Mouse (Mus musculus) ES-Bruce4 (cell line): ENCODE measurements around the gene Pdzd2.

Experiments
- CTCF ChIP-seq: IDR thresholded peaks from one replicate; pipeline ENCODE4 v1.8.1; 2011; ENCODE audit warnings: low read depth, low read length
- EP300 ChIP-seq: IDR thresholded peaks from 2 replicates; pipeline ENCODE4 v1.6.1; 2011; ENCODE audit warnings: low read depth, low read length; ENCODE audit not compliant: insufficient read depth
- POLR2A ChIP-seq: IDR thresholded peaks from one replicate; pipeline ENCODE4 v1.8.1; 2011; ENCODE audit warnings: low read length; ENCODE audit not compliant: insufficient read depth

DNA sequence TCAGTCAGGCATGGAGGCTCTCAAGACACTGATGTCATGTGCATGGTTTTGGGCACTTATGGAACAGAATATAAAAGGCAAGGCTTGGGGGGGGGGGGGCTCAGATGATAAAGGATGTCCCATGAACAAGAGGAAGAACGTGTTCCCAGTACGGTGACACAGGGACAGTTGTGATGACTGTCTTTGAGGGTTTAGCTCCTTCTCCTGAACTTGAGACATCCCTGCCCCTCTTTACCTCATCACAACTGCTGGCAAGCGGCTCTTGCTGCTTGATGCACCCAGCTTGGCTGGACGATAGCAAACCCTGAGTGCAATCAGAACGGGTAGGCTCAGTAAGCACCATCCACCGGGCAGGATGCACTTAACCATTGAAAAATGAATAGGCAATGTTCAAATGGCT is 192.9 kb downstream of the Pdzd2 start:
- TF ChIP-seq CTCF (no peak), POLR2A (no peak), EP300 (no peak)
